ENCODE assay signal across 21 mouse cellular contexts in genomic region chr5:130015104-130015503, GRCm38 (mm10). TPM values are rescaled to one million over a fixed set of nuclear protein-coding genes. Genes with fewer than 3 reads are reported as not detected.
A peak's percentile ranks its signal among the peaks of the same experiment; 100 is the strongest.
DNase-seq lines count a peak whose midpoint lies in the region; ATAC-seq and TF ChIP-seq lines count a peak whose summit lies in the region.
"Had no signal": no experiment of that assay in that cellular context is flagged by ENCODE, and none has a peak within 500 bp of the region (broad histone marks: within the 10 kb centered on the region; RNA-seq: fewer than 3 reads in every experiment).

No protein-coding gene starts in this region.

- H3K4me1 ChIP-seq in intestine, postnatal 0 days (replicated peaks; ENCODE audit: control insufficient read depth, insufficient read depth, low read length): no peaks in the 10 kb centered on the region
- H3K4me1 ChIP-seq in intestine, embryonic 15.5 days (replicated peaks): no peaks in the 10 kb centered on the region
- H3K4me1 ChIP-seq in lung, adult 2 months (ENCODE audit: control insufficient read depth, insufficient read depth, low read length): no peaks in the 10 kb centered on the region
- peaks cover 9% of the 10 kb centered on the region for H3K4me1 ChIP-seq in G1E (ENCODE audit: insufficient read depth, low read depth, low read length)
- H3K4me1 ChIP-seq: embryonic facial prominence, embryonic 15.5 days; hindbrain, embryonic 13.5 days; kidney, embryonic 15.5 days; limb, embryonic 13.5 days; stomach, embryonic 15.5 days had no signal

- no peak overlapping the region for H3K4me2 ChIP-seq in intestine, postnatal 0 days (replicated peaks; ENCODE audit: low read depth)
- H3K4me2 ChIP-seq in intestine, embryonic 15.5 days (replicated peaks): no peak overlapping the region
- H3K4me2 ChIP-seq: embryonic facial prominence, embryonic 15.5 days; hindbrain, embryonic 13.5 days; kidney, embryonic 15.5 days; limb, embryonic 13.5 days; stomach, embryonic 15.5 days had no signal

- H3K27ac ChIP-seq in intestine, postnatal 0 days (ENCODE audit: low read depth, low read length): no peak overlapping the region
- H3K27ac ChIP-seq in intestine, embryonic 15.5 days: no peak overlapping the region
- H3K27ac ChIP-seq: embryonic facial prominence, embryonic 15.5 days; hindbrain, embryonic 13.5 days; kidney, embryonic 15.5 days; limb, embryonic 13.5 days; stomach, embryonic 15.5 days had no signal

- peak; percentile 37 for TF ChIP-seq CTCF in intestine, postnatal 0 days (IDR thresholded peaks at IDR 0.05; ENCODE audit: low read depth)
- 0 out of 2 replicates have a peak, but pooled peaks have one; percentile 2 for TF ChIP-seq CTCF in lung, adult 2 months (IDR thresholded peaks at IDR 0.05; ENCODE audit: insufficient read depth, low read length)
- TF ChIP-seq CTCF in G1E (IDR thresholded peaks at IDR 0.05; ENCODE audit: low read depth, low read length): 0 out of 2 replicates have a peak, but pooled peaks have one; percentile 15
- TF ChIP-seq CTCF in brain, embryonic 14.5 days (IDR thresholded peaks at IDR 0.05; ENCODE audit: borderline replicate concordance, extremely low read depth, insufficient read depth, insufficient read length): peak; percentile 15; the same call in 1 of the 2 replicates

- WGBS in intestine, postnatal 0 days: 99% methylated on average over 3 of the region's 3 CpGs
- WGBS in intestine, embryonic 15.5 days: 99% methylated on average over 3 of the region's 3 CpGs
- WGBS in lung, adult 2 months: 97% methylated on average over 3 of the region's 3 CpGs

- H3K9ac ChIP-seq in intestine, postnatal 0 days (ENCODE audit: low read depth, low read length): no peak overlapping the region
- H3K9ac ChIP-seq in intestine, embryonic 15.5 days: no peak overlapping the region
- H3K9ac ChIP-seq: embryonic facial prominence, embryonic 15.5 days; hindbrain, embryonic 13.5 days; kidney, embryonic 15.5 days; limb, embryonic 13.5 days; stomach, embryonic 15.5 days had no signal

- DNase-seq in lung, adult 2 months: no peak
- DNase-seq in lung, postnatal 36 days: no peak
- no peak for DNase-seq in G1E (ENCODE audit: low spot score)
- DNase-seq in brain, embryonic 14.5 days (ENCODE audit: low read depth): no peak
- DNase-seq in thymus, postnatal 25 days: no peak
- DNase-seq: adrenal gland, postnatal 25 days; cerebellum, adult 9-10 months; gastrocnemius, postnatal 25 days; heart, adult 18-20 months; kidney, postnatal 4 days; lung, adult 18-20 months; lung, postnatal 4 days had no signal

- no peaks in the 10 kb centered on the region for H3K27me3 ChIP-seq in intestine, postnatal 0 days (replicated peaks; ENCODE audit: control insufficient read depth, insufficient read depth, low read length)
- no peaks in the 10 kb centered on the region for H3K27me3 ChIP-seq in intestine, embryonic 15.5 days (replicated peaks)
- no peaks in the 10 kb centered on the region; the same call in 1 of the 2 replicates for H3K27me3 ChIP-seq in G1E (ENCODE audit: insufficient read depth, low read length)
- H3K27me3 ChIP-seq: embryonic facial prominence, embryonic 15.5 days; hindbrain, embryonic 13.5 days; kidney, embryonic 15.5 days; limb, embryonic 13.5 days; stomach, embryonic 15.5 days had no signal

- peaks cover 73% of the 10 kb centered on the region for H3K36me3 ChIP-seq in intestine, postnatal 0 days (ENCODE audit: control insufficient read depth, insufficient read depth)
- H3K36me3 ChIP-seq in intestine, embryonic 15.5 days: peaks cover 18% of the 10 kb centered on the region
- H3K36me3 ChIP-seq in G1E (replicated peaks): peaks cover 93% of the 10 kb centered on the region

- no peak for TF ChIP-seq POLR2A in lung, adult 2 months (IDR thresholded peaks at IDR 0.05; ENCODE audit: borderline replicate concordance, extremely low read depth, low read depth, low read length)
- TF ChIP-seq POLR2A in brain, embryonic 14.5 days (IDR thresholded peaks at IDR 0.05; ENCODE audit: borderline replicate concordance, extremely low read depth, insufficient read depth, insufficient read length, poor library complexity, severe bottlenecking): no peak

- peaks cover 7% of the 10 kb centered on the region; the same call in 1 of the 2 replicates for H3K9me3 ChIP-seq in intestine, postnatal 0 days (ENCODE audit: control insufficient read depth)
- H3K9me3 ChIP-seq in intestine, embryonic 15.5 days: no peaks in the 10 kb centered on the region
- peaks cover 11% of the 10 kb centered on the region for H3K9me3 ChIP-seq in G1E (replicated peaks)
- H3K9me3 ChIP-seq: stomach, embryonic 15.5 days had no signal

- H3K4me3 ChIP-seq in intestine, postnatal 0 days (ENCODE audit: low read depth, low read length): no peak overlapping the region
- H3K4me3 ChIP-seq in intestine, embryonic 15.5 days (replicated peaks): no peak overlapping the region
- H3K4me3 ChIP-seq in lung, adult 2 months (replicated peaks; ENCODE audit: extremely low read depth, low read depth, low read length): no peak overlapping the region
- H3K4me3 ChIP-seq in G1E (ENCODE audit: low read depth, low read length): no peak overlapping the region
- H3K4me3 ChIP-seq: embryonic facial prominence, embryonic 15.5 days; hindbrain, embryonic 13.5 days; kidney, embryonic 15.5 days; limb, embryonic 13.5 days; stomach, embryonic 15.5 days had no signal

- no peak for ATAC-seq in intestine, postnatal 0 days
- no peak for ATAC-seq in intestine, embryonic 15.5 days
- ATAC-seq in G1E (ENCODE audit: extremely low read depth, insufficient number of reproducible peaks, low FRiP score, poor library complexity, severe bottlenecking): no peak
- ATAC-seq: forebrain, embryonic 16.5 days; inflammation-experienced regulatory T-cells, adult 6 months had no signal

RNA-seq across cellular contexts. Expression of gene Gusb, which starts 12.3 kb away (rescaled TPM):
- polyA plus RNA-seq in intestine, postnatal 0 days (2015; fragmentation: Nextera tagmentation; extraction: Ambion mirVana): 260 and 264 TPM in 2 replicates
- 88.8 and 95.7 TPM in 2 replicates for polyA plus RNA-seq in intestine, embryonic 15.5 days (2015; fragmentation: Nextera tagmentation; extraction: Ambion mirVana)
- polyA plus RNA-seq in lung, adult 2 months (2012; rRNA removed): 39.0 and 44.8 TPM in 2 replicates
- total RNA-seq in G1E (2014; fragmentation: Nextera tagmentation): 53.6 and 54.1 TPM in 2 replicates
- 68.0 and 74.6 TPM in 2 replicates for total RNA-seq in G1E (2017)
- polyA plus RNA-seq in G1E (2012): 19.5 and 21.9 TPM in 2 replicates
- 16.3 and 22.5 TPM in 2 replicates for polyA plus RNA-seq in brain, embryonic 14.5 days (2012; rRNA removed)

RNA-seq across cellular contexts. Expression of gene Asl, which starts 13.9 kb away (rescaled TPM):
- 148 and 182 TPM in 2 replicates for polyA plus RNA-seq in intestine, postnatal 0 days (2015; fragmentation: Nextera tagmentation; extraction: Ambion mirVana)
- 51.4 and 65.0 TPM in 2 replicates for polyA plus RNA-seq in intestine, embryonic 15.5 days (2015; fragmentation: Nextera tagmentation; extraction: Ambion mirVana)
- 22.1 and 27.3 TPM in 2 replicates for polyA plus RNA-seq in lung, adult 2 months (2012; rRNA removed)
- total RNA-seq in G1E (2014; fragmentation: Nextera tagmentation): 32.8 and 48.6 TPM in 2 replicates
- total RNA-seq in G1E (2017): 29.4 and 34.2 TPM in 2 replicates
- polyA plus RNA-seq in G1E (2012): 22.6 and 23.9 TPM in 2 replicates
- polyA plus RNA-seq in brain, embryonic 14.5 days (2012; rRNA removed): 27.9 and 30.7 TPM in 2 replicates

RNA-seq across cellular contexts. Expression of gene Crcp, which starts 14.0 kb away (rescaled TPM):
- polyA plus RNA-seq in intestine, postnatal 0 days (2015; fragmentation: Nextera tagmentation; extraction: Ambion mirVana): 39.5 and 41.6 TPM in 2 replicates
- 34.1 and 38.7 TPM in 2 replicates for polyA plus RNA-seq in intestine, embryonic 15.5 days (2015; fragmentation: Nextera tagmentation; extraction: Ambion mirVana)
- 9.4 and 12.9 TPM in 2 replicates for polyA plus RNA-seq in lung, adult 2 months (2012; rRNA removed)
- 86.2 and 94.0 TPM in 2 replicates for total RNA-seq in G1E (2014; fragmentation: Nextera tagmentation)
- total RNA-seq in G1E (2017): 45.0 and 46.7 TPM in 2 replicates
- 10.2 and 12.4 TPM in 2 replicates for polyA plus RNA-seq in G1E (2012)
- polyA plus RNA-seq in brain, embryonic 14.5 days (2012; rRNA removed): 37.6 and 51.0 TPM in 2 replicates

RNA-seq across cellular contexts. Expression of gene Tpst1, which starts 58.0 kb away (rescaled TPM):
- polyA plus RNA-seq in intestine, postnatal 0 days (2015; fragmentation: Nextera tagmentation; extraction: Ambion mirVana): 28.7 and 29.3 TPM in 2 replicates
- polyA plus RNA-seq in intestine, embryonic 15.5 days (2015; fragmentation: Nextera tagmentation; extraction: Ambion mirVana): 53.4 and 59.8 TPM in 2 replicates
- 24.4 and 24.5 TPM in 2 replicates for polyA plus RNA-seq in lung, adult 2 months (2012; rRNA removed)
- total RNA-seq in G1E (2014; fragmentation: Nextera tagmentation): not detected in 2 replicates
- 0.22 and 0.58 TPM in 2 replicates for total RNA-seq in G1E (2017)
- not detected in 2 replicates for polyA plus RNA-seq in G1E (2012)
- 27.3 and 32.9 TPM in 2 replicates for polyA plus RNA-seq in brain, embryonic 14.5 days (2012; rRNA removed)
